Mouse (Mus musculus) cerebellum, adult (tissue): Measurements from ENCODE around the gene Col20a1.
A peak's percentile ranks its signal among the peaks of the same experiment; 100 is the strongest.

ENCODE experiments used
- ATAC-seq: cut with Nextera tagmentation; 2 replicates; pipeline ENCODE4 v1.9.2; 2017; ENCODE audit warnings: mild to moderate bottlenecking, moderate library complexity, mixed read lengths; ENCODE audit not compliant: insufficient number of reproducible peaks, low FRiP score, low TSS enrichment

Gene Col20a1

GRCm38 (mm10) chr2:180990347-180990746, 4.0 kb downstream of the Col20a1 start:
- ATAC-seq: no peak

DNA sequence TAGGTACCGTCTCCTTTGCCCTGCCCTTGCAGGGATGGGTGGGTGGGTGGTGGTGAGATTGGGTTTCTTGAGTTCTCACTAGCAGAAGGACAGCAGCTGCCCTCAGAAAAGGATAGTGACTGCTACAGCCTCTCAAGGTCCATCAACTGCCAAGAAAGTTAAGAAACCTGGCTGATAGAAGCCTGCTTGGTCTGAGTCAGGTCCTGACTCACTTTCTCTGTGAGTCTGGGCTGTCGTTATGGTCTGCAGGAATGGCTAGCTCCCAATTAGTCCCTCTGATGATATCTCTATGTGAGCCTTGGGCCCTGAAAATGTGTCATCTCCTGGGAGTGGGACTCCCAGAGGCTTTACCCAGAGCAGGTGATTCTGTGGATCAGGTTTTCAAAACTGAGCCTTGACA, 8.0 kb downstream of the Col20a1 start:
- ATAC-seq: no peak

DNA sequence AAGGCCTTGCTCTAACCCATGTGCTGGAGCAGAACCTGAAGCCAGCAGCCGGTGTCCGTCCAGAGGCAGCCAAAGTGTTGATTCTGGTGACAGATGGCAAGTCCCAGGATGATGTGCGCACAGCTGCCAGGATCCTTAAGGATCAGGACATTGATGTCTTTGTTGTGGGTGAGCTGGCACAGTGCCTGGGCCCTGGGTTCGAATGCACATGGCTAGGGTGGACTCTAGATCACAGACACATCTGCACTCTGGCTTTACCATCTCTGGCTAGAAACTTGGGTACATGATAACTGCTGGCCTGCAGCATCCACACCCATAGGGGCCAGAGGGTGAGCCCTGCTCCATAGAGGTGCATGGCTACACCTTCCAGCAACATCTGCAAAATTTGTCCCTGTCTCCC, 9.1 kb downstream of the Col20a1 start:
- ATAC-seq: no peak

- ATAC-seq: 0 out of 2 replicates have a peak, but pooled peaks have one; percentile 53
Measured at GRCm38 (mm10) chr2:180996436-180996835, 10.1 kb downstream of the Col20a1 start.

GRCm38 (mm10) chr2:180996905-180997304, 10.6 kb downstream of the Col20a1 start:
- ATAC-seq: no peak

DNA sequence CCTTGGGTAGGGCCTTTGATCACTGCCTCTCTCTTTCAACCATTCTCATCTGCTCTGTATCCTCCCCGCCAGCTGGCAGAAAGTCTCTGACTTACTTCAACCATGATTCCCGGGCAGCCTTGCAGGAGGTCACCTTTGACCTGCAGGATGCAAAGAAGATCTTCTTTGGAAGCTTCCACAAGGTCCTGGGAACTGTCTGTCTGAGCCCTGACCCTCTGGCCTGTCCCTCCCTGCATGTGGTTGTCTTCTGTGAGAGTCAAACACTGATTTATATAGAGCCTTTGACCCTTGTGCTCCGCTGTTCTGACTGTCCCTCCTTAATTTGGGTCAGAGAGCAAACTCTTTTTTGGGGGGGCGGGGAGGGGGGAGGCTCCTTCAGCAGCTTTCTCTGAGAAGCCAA, 20.7 kb downstream of the Col20a1 start:
- ATAC-seq: no peak

DNA sequence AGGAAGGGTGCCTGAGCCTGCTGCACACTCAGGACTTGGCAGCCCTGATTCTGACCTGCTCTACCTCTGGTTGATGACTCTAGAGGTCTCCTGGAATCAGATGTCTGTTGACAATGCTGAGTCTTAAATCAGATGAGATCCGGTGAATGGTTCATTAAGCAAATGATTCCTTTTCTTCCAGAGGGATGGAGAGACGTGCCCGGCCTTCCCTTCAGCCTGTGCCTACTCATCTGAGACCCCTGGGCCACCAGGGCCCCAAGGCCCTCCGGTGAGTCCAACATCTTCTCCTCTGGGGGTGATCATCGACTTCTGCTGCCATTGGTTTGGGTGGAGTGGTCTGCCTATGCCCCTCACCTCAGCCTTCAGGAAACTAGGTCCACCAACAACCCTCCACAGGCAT, 22.0 kb downstream of the Col20a1 start:
- ATAC-seq: no peak

DNA sequence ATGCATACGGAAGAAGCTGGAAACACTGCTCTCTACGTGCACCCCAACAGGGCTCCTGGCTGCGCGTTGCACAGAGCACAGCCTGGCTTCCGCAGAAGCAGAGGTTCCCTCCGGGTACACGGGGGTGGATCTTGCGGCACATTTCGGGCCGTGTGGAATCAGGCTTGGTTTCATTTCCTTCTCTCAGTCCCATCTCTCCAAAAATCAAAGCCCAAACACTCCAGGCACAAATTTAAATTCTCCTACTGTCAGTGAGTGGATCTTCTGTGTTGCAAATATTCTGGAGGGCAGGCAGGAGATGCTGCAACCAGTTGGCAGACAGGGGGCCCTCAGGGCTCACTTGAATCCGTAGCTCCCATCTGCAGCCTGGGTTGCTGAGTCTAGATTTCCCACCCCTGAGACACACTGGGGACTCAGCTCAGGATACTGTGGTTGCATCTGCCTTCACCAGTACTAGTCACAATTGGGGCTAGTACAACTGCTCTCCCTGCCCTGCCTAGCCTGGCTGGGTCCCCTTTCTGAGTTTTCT, 45.1 kb downstream of the Col20a1 start:
- no peak for ATAC-seq

DNA sequence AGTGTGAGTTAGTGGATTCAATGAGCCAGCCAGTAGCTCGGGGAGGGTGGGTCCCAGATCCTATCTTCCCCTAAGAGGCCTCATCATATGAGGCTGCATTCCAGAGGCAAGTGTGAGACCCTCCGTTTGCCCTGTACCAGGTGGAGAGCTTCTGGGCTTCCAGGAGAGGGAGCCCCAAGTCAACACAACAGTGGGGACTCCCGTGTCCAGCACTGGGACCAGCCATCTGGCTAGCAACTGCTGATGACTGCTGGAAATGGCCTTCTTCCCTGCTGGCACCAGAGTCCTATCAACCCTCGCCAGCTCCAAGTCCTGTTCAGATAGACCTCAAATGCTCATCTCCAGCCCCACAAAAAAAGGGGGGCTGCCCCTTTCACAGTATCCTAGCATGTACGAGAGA, 46.1 kb downstream of the Col20a1 start:
- ATAC-seq: peak; percentile 80

DNA sequence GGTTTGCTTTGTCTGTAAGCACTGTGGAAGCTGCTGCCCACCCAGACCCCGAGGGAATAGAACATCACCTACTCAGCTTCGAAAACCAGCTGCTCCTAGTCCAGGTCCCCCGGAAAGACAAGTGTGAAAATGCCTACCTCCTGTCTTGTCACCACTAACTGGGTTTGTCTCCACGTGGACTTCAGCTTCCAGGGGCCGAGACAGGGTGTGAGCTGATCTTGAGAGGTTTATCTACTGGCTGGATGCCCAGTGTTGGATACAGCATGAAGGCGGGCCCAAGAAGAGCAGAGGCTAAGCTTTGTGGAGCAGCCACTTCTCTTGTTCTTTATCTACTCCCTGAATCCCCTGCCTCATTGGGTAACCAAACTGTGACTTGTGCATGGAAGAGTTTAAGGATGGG, 47.0 kb downstream of the Col20a1 start:
- no peak for ATAC-seq

- ATAC-seq: no peak
Measured at GRCm38 (mm10) chr2:181035186-181035585, 48.9 kb downstream of the Col20a1 start.

DNA sequence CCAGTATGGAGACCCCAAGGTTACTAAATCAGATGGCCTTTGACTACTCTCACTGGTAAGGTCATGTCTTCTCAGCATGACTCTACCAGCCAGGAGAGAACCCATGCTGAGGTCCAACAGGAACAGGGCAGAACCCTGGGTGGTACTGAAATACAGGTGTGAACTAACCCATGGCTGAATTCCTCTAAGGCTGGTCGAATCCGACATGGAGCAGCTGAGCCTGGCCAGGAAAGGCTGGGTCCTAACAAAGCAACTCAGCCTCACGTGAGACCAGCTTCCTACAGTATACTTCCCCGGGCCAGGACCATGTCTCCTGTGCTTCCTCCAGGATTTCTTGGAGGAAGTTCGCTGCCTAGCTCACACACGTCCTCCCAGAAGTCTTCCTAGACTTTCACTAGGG, 50.2 kb downstream of the Col20a1 start:
- ATAC-seq: no peak

DNA sequence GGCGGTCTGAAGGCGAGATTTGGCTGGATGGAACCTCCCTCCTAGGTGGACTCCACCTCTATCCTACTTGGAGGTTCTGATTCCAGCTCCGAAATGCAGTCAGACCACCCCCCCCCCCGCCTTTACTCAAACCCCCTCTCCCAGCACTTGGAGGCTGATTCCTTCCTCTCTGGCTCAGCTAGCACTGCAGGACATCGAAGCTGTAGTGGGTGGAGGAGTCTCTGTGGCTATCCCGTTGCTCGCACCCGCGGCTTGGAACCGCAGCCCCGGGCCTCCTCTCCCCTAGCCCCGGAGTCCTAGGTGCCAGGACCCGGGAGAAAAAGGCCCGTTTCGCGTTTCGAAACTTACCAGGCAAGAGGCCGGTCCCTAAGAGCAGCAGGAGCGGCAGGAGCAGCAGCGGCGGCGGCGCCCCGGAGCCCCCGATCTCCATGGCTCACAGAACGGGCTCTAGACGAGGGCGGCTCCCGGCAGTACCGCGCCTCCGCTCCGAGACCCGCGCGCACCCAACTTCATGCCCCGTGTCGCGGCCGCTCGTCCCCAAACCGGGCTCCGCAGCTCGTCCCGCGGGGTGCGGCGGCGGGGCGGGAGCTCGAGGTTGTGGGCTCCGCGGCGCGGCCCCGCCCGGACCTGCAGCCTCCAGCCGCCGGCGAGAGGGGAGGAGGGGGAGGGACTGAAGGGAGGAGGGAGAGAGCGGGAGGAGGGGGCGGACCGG, 52.5 kb downstream of the Col20a1 start:
- no peak for ATAC-seq

DNA sequence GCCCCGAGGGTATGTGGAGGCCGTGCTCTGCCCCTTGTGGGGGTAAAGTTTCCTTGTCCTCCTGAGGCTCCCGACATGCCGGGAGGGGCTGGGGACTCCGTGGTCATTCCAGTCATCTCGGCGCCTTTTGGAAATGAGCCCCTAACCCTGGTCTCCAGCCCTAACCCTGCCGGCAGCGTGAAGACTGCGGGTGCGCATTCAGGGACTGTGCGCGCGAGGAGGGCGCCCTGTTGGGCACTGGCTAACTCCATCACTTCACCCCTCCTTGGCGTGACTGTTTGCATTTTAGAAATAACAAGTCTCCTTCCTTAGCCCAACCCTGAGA, 53.0 kb downstream of the Col20a1 start:
- no peak for ATAC-seq

GRCm38 (mm10) chr2:181041941-181042340, 55.6 kb downstream of the Col20a1 start:
- ATAC-seq: no peak

- no peak for ATAC-seq
Measured at GRCm38 (mm10) chr2:181042376-181042775, 56.0 kb downstream of the Col20a1 start.

GRCm38 (mm10) chr2:181043437-181043836, 57.1 kb downstream of the Col20a1 start, which contains the start of gene Chrna4:
Chrna4 (minus strand) TSS chr2:181043546.
- no peak for ATAC-seq

- no peak for ATAC-seq
Measured at GRCm38 (mm10) chr2:181044001-181044400, 57.7 kb downstream of the Col20a1 start.

DNA sequence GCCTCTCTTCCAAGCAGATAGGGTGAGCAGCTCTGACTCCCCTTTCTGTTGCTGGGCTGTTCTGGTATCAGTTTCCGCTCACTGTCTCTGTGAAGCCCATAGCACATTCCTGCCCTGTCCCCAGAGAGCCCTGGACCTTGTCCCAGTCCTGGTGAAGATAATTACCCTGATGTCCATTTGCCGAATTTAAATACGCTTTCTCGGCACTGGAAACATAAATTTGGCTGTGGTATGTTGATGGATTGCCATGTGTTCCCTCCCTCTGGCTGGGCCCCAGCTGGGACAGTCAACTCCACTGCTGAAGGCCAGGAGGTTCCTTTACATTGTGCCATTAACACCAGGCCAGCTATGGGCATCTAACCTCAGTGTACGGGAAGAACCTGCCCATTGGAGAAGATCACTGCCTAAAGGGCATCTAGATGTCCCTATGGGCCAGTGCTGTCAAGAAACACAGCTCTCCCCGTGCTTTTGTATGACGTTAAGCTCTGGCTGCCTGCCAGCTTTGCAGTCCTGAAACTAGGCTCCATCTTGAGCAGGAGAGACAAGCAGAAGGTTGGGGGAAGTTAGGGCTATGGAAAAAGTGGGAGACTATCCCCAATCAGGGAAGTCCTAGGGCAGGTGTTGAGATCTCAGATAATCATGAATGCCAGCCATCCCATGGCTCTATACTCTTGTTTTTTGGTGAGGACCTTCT, 62.1 kb downstream of the Col20a1 start:
- ATAC-seq: peak; percentile 31; the same call in 1 of the 2 replicates

DNA sequence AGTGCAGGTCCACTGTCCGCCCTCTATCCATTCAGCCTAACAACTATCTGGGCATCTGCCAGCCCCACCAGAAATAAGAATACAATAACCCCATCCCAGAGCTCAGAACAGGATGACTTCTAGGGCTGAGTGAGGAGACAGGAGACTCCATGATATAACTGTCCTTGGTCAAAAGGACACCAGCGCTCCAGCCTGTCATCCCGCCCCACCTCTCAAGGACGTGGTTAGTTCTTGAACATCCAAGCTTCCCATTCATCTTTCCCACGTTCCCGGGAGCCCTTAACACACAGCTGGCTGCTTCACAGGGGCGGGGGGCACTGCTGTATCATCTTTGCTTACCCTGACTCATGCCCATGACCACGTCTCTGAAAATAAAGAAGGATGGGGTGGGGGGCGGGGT, 62.7 kb downstream of the Col20a1 start:
- no peak for ATAC-seq

- ATAC-seq: peak; percentile 72; the same call in 1 of the 2 replicates
Measured at GRCm38 (mm10) chr2:181052171-181052570, 65.8 kb downstream of the Col20a1 start.

GRCm38 (mm10) chr2:181057341-181057740, 71.0 kb downstream of the Col20a1 start:
- ATAC-seq: no peak
